Mouse (Mus musculus) stomach, postnatal 0 days (tissue): ENCODE results near the gene Neurl4.

Experiments used
- CTCF ChIP-seq: IDR thresholded peaks from 2 replicates; pipeline ENCODE4 v1.5.1; 2016; ENCODE audit warnings: antibody characterized with exemption, low read depth, mild to moderate bottlenecking, moderate library complexity
- EP300 ChIP-seq: optimal IDR thresholded peaks from 2 replicates; pipeline ENCODE3; 2016; ENCODE audit warnings: antibody characterized with exemption

GRCm38 (mm10) chr11:69876867-69877266 is 24.0 kb upstream of the Neurl4 start:
- TF ChIP-seq CTCF (peak; percentile 92), EP300 (no peak)
